Mouse (Mus musculus) heart, embryonic 15.5 days (tissue): ENCODE data around the gene Robo2. TPM values are rescaled to one million over a fixed set of nuclear protein-coding genes. Genes with fewer than 3 reads are reported as not detected.

Source experiments
- ATAC-seq: fragments of 200-750 bp; cut with Nextera tagmentation; replicated peaks from 2 replicates; pipeline ENCODE4 v1.8.0; 2017; ENCODE audit warnings: low read depth, moderate TSS enrichment; ENCODE audit not compliant: insufficient number of reproducible peaks, insufficient read depth, low FRiP score
- H3K27ac ChIP-seq: fragments of 300-500 bp; sonication (generic); 2 replicates; pipeline ENCODE4 v1.5.1; 2015; ENCODE audit warnings: mild to moderate bottlenecking, inconsistent platforms
- H3K27me3 ChIP-seq: fragments of 300-500 bp; sonication (generic); 2 replicates; pipeline ENCODE4 v1.6.1; 2015; ENCODE audit warnings: inconsistent platforms
- H3K36me3 ChIP-seq: fragments of 300-500 bp; sonication (generic); 2 replicates; pipeline ENCODE4 v1.6.1; 2015; ENCODE audit warnings: mild to moderate bottlenecking, inconsistent platforms
- H3K4me1 ChIP-seq: fragments of 300-500 bp; sonication (generic); replicated peaks from 2 replicates; pipeline ENCODE4 v1.6.1; 2015; ENCODE audit warnings: inconsistent platforms
- H3K4me2 ChIP-seq: fragments of 300-500 bp; sonication (generic); 2 replicates; pipeline ENCODE4 v1.6.1; 2015; ENCODE audit warnings: inconsistent platforms, mild to moderate bottlenecking, moderate library complexity
- H3K4me3 ChIP-seq: fragments of 300-500 bp; sonication (generic); 2 replicates; pipeline ENCODE4 v1.5.1; 2015; ENCODE audit warnings: mild to moderate bottlenecking, inconsistent platforms
- H3K9ac ChIP-seq: fragments of 300-500 bp; sonication (generic); 2 replicates; pipeline ENCODE4 v1.6.1; 2015; ENCODE audit warnings: mild to moderate bottlenecking, inconsistent platforms
- H3K9me3 ChIP-seq: fragments of 300-500 bp; sonication (generic); replicated peaks from 2 replicates; pipeline ENCODE4 v1.6.1; 2016; ENCODE audit warnings: inconsistent platforms
- WGBS: fragments of 180-500 bp; shearing (Covaris S2); methylation state at CpG from one replicate; pipeline ENCODE4 v1.1.7; 2015; ENCODE audit warnings: mixed read lengths; 5-methylcytosine and 5-hydroxymethylcytosine counted together
- polyA plus RNA-seq: library from polyadenylated mRNA; unstranded; fragments of >200 nt; fragmentation: Nextera tagmentation; extraction: Ambion mirVana; gene quantifications from 2 replicates; pipeline ENCODE4 v1.2.1, GENCODE M21; 2015

The Robo2 gene
- polyA plus RNA-seq, 1 experiment from 2014 or later = 7.1 TPM

- H3K27ac ChIP-seq = no peak overlapping the region
- no peak overlapping the region for H3K9ac ChIP-seq
- WGBS = 23% methylated on average over 4 of the region's 4 CpGs
- no peaks in the 10 kb centered on the region for H3K27me3 ChIP-seq
- H3K9me3 ChIP-seq = no peaks in the 10 kb centered on the region
- peaks cover 5% of the 10 kb centered on the region; the same call in 1 of the 2 replicates for H3K4me1 ChIP-seq
- H3K36me3 ChIP-seq = no peaks in the 10 kb centered on the region
- no peak for ATAC-seq
- no peak overlapping the region for H3K4me3 ChIP-seq
- no peak overlapping the region for H3K4me2 ChIP-seq
These were observed 496.7 kb downstream of the Robo2 start for GRCm38 (mm10) chr16:73914936-73915335.

- H3K4me2 ChIP-seq = no peak overlapping the region
- 62% methylated on average over 11 of the region's 11 CpGs for WGBS
These were observed 503.1 kb downstream of the Robo2 start for GRCm38 (mm10) chr16:73908504-73908903.

GRCm38 (mm10) chr16:73896856-73897255 lies 514.8 kb downstream of the Robo2 start:
- Histone ChIP-seq H3K4me1 (no peaks in the 10 kb centered on the region), H3K9ac (no peak overlapping the region), H3K4me2 (no peak overlapping the region), H3K27me3 (no peaks in the 10 kb centered on the region), H3K27ac (no peak overlapping the region), H3K4me3 (no peak overlapping the region), H3K36me3 (no peaks in the 10 kb centered on the region), H3K9me3 (no peaks in the 10 kb centered on the region)
- WGBS = 88% methylated on average over 11 of the region's 11 CpGs
- no peak for ATAC-seq

More at GRCm38 (mm10) chr16:73908504-73908903, 503.1 kb downstream of the Robo2 start:
- ATAC-seq = no peak
- Histone ChIP-seq H3K27ac (no peak overlapping the region), H3K9ac (no peak overlapping the region), H3K4me1 (no peaks in the 10 kb centered on the region), H3K4me3 (no peak overlapping the region), H3K27me3 (no peaks in the 10 kb centered on the region), H3K9me3 (no peaks in the 10 kb centered on the region), H3K36me3 (no peaks in the 10 kb centered on the region)

- H3K27ac ChIP-seq = no peak overlapping the region
- H3K4me2 ChIP-seq = no peak overlapping the region
- H3K9ac ChIP-seq = no peak overlapping the region
- no peaks in the 10 kb centered on the region for H3K4me1 ChIP-seq
- no peaks in the 10 kb centered on the region for H3K27me3 ChIP-seq
- H3K36me3 ChIP-seq = no peaks in the 10 kb centered on the region
- WGBS = 90% methylated on average over 1 of the region's 1 CpGs
- no peak for ATAC-seq
- no peak overlapping the region for H3K4me3 ChIP-seq
- H3K9me3 ChIP-seq = no peaks in the 10 kb centered on the region
These were observed 529.7 kb downstream of the Robo2 start for GRCm38 (mm10) chr16:73881911-73882310.

- WGBS = 39% methylated on average over 3 of the region's 3 CpGs
- Histone ChIP-seq H3K4me1 (no peaks in the 10 kb centered on the region), H3K36me3 (no peaks in the 10 kb centered on the region), H3K9me3 (no peaks in the 10 kb centered on the region), H3K4me2 (no peak overlapping the region), H3K4me3 (no peak overlapping the region), H3K27me3 (no peaks in the 10 kb centered on the region), H3K9ac (no peak overlapping the region), H3K27ac (no peak overlapping the region)
- no peak for ATAC-seq
These were observed 533.7 kb downstream of the Robo2 start for GRCm38 (mm10) chr16:73877973-73878372.

GRCm38 (mm10) chr16:73874991-73875390 lies 536.6 kb downstream of the Robo2 start:
- H3K9me3 ChIP-seq = no peaks in the 10 kb centered on the region
- H3K27ac ChIP-seq = no peak overlapping the region
- H3K9ac ChIP-seq = no peak overlapping the region
- 76% methylated on average over 2 of the region's 2 CpGs for WGBS
- H3K4me2 ChIP-seq = no peak overlapping the region
- no peak overlapping the region for H3K4me3 ChIP-seq
- no peaks in the 10 kb centered on the region for H3K27me3 ChIP-seq
- H3K4me1 ChIP-seq = no peaks in the 10 kb centered on the region
- ATAC-seq = no peak
- H3K36me3 ChIP-seq = no peaks in the 10 kb centered on the region

- Histone ChIP-seq H3K27me3 (no peaks in the 10 kb centered on the region), H3K36me3 (no peaks in the 10 kb centered on the region), H3K4me3 (no peak overlapping the region), H3K27ac (no peak overlapping the region), H3K4me1 (no peaks in the 10 kb centered on the region), H3K9ac (no peak overlapping the region), H3K9me3 (no peaks in the 10 kb centered on the region), H3K4me2 (no peak overlapping the region)
- WGBS = 72% methylated on average over 5 of the region's 5 CpGs
- no peak for ATAC-seq
These were observed 537.6 kb downstream of the Robo2 start for GRCm38 (mm10) chr16:73873828-73874558.

- ATAC-seq = no peak
- H3K27ac ChIP-seq = no peak overlapping the region
- H3K27me3 ChIP-seq = no peaks in the 10 kb centered on the region
- no peak overlapping the region for H3K9ac ChIP-seq
- H3K4me2 ChIP-seq = no peak overlapping the region
- no peaks in the 10 kb centered on the region for H3K4me1 ChIP-seq
- no peak overlapping the region for H3K4me3 ChIP-seq
- H3K36me3 ChIP-seq = no peaks in the 10 kb centered on the region
- H3K9me3 ChIP-seq = no peaks in the 10 kb centered on the region
- 47% methylated on average over 5 of the region's 5 CpGs for WGBS
These were observed 541.3 kb downstream of the Robo2 start for GRCm38 (mm10) chr16:73870296-73870695.

GRCm38 (mm10) chr16:73869527-73870212 lies 542.0 kb downstream of the Robo2 start:
- Histone ChIP-seq H3K27me3 (no peaks in the 10 kb centered on the region), H3K4me1 (peaks cover 3% of the 10 kb centered on the region; the same call in 1 of the 2 replicates), H3K9ac (no peak overlapping the region), H3K9me3 (no peaks in the 10 kb centered on the region), H3K27ac (no peak overlapping the region), H3K36me3 (no peaks in the 10 kb centered on the region), H3K4me3 (no peak overlapping the region), H3K4me2 (no peak overlapping the region; the same call in 1 of the 2 replicates)
- WGBS = 57% methylated on average over 7 of the region's 7 CpGs
- no peak for ATAC-seq

GRCm38 (mm10) chr16:73864625-73865024 lies 547.0 kb downstream of the Robo2 start:
- no peak overlapping the region for H3K4me2 ChIP-seq
- 20% methylated on average over 9 of the region's 9 CpGs for WGBS

GRCm38 (mm10) chr16:73863748-73864147 lies 547.9 kb downstream of the Robo2 start:
- Histone ChIP-seq H3K4me1 (peaks cover 8% of the 10 kb centered on the region; the same call in 1 of the 2 replicates), H3K4me3 (no peak overlapping the region), H3K27me3 (no peaks in the 10 kb centered on the region), H3K4me2 (no peak overlapping the region), H3K27ac (no peak overlapping the region), H3K36me3 (no peaks in the 10 kb centered on the region), H3K9me3 (no peaks in the 10 kb centered on the region), H3K9ac (no peak overlapping the region)
- no peak for ATAC-seq
- whole genome bisulfite sequencing = 7% methylated on average over 3 of the region's 3 CpGs

More at GRCm38 (mm10) chr16:73864625-73865024, 547.0 kb downstream of the Robo2 start:
- H3K27ac ChIP-seq = no peak overlapping the region
- H3K36me3 ChIP-seq = no peaks in the 10 kb centered on the region
- no peaks in the 10 kb centered on the region for H3K9me3 ChIP-seq
- peaks cover 8% of the 10 kb centered on the region; the same call in 1 of the 2 replicates for H3K4me1 ChIP-seq
- no peaks in the 10 kb centered on the region for H3K27me3 ChIP-seq
- no peak for ATAC-seq
- no peak overlapping the region for H3K9ac ChIP-seq
- H3K4me3 ChIP-seq = no peak overlapping the region
